Mouse (Mus musculus): ENCODE measurements around the gene Agap3. TPM values are rescaled to one million over a fixed set of nuclear protein-coding genes. Genes with fewer than 3 reads are reported as not detected.

Gene Agap3
- total RNA-seq, 1 experiment from 2014 or later: 89.0 TPM

Other genes with a start within 250 kb of the Agap3 start
- gene Kcnh2, start 100.6 kb upstream of the Agap3 start, total RNA-seq (2021): 12.7 and 26.0 TPM in 2 replicates
- 8.3 and 8.7 TPM in 2 replicates for gene Nos3, start 87.4 kb upstream of the Agap3 start, total RNA-seq (2021)
- 0.27 and 1.2 TPM in 2 replicates for gene Atg9b, start 60.0 kb upstream of the Agap3 start, total RNA-seq (2021)
- gene Abcb8, start 58.5 kb upstream of the Agap3 start, total RNA-seq (2021): 83.6 and 88.2 TPM in 2 replicates
- 0.43 TPM in 1 of 2 replicates, not detected in the other for gene Asic3, start 38.8 kb upstream of the Agap3 start, total RNA-seq (2021)
- 46.4 and 51.2 TPM in 2 replicates for gene Cdk5, start 28.6 kb upstream of the Agap3 start, total RNA-seq (2021)
- 50.5 and 59.1 TPM in 2 replicates for gene Slc4a2, start 28.3 kb upstream of the Agap3 start, total RNA-seq (2021)
- gene Fastk, start 6.9 kb upstream of the Agap3 start, total RNA-seq (2021): 114 and 119 TPM in 2 replicates
- gene Tmub1, start 4.3 kb upstream of the Agap3 start, total RNA-seq (2021): 12.5 and 16.8 TPM in 2 replicates
- gene Gbx1, start 75.0 kb downstream of the Agap3 start, total RNA-seq (2021): not detected in 2 replicates
- 0.67 TPM in 1 of 2 replicates, not detected in the other for gene Asb10, start 88.8 kb downstream of the Agap3 start, total RNA-seq (2021)
- not detected in 2 replicates for gene 4931409K22Rik, start 104.6 kb downstream of the Agap3 start, total RNA-seq (2021)
- gene Abcf2, start 125.3 kb downstream of the Agap3 start, total RNA-seq (2021): 74.1 and 76.8 TPM in 2 replicates
- gene Chpf2, start 134.6 kb downstream of the Agap3 start, total RNA-seq (2021): 40.7 and 66.4 TPM in 2 replicates
- gene Smarcd3, start 172.2 kb downstream of the Agap3 start, total RNA-seq (2021): 14.5 and 18.7 TPM in 2 replicates
- 59.5 and 71.3 TPM in 2 replicates for gene Nub1, start 233.4 kb downstream of the Agap3 start, total RNA-seq (2021)